Mouse (Mus musculus): ENCODE measurements around the gene Tiam2. TPM values are rescaled to one million over a fixed set of nuclear protein-coding genes. Genes with fewer than 3 reads are reported as not detected.

The Tiam2 gene
- polyA plus RNA-seq, 1 experiment: 5.4 TPM

- Histone ChIP-seq H3K4me1 (ENCODE audit: control insufficient read depth, insufficient read depth, low read length) (no peaks in the 10 kb centered on the region), H3K27me3 (ENCODE audit: control insufficient read depth, insufficient read depth, low read length) (no peaks in the 10 kb centered on the region), H3K4me3 (replicated peaks; ENCODE audit: insufficient read depth, low read depth, low read length) (no peak overlapping the region), H3K27ac (ENCODE audit: insufficient read depth, low read length) (no peak overlapping the region)
- WGBS: 36% methylated on average over 8 of the region's 8 CpGs
- TF ChIP-seq CTCF (IDR thresholded peaks at IDR 0.05; ENCODE audit: borderline replicate concordance, insufficient read depth, low read depth, low read length): peak; percentile 4; the same call in 1 of the 2 replicates
- TF ChIP-seq POLR2A (IDR thresholded peaks at IDR 0.05; ENCODE audit: borderline replicate concordance, insufficient read depth, low read length): no peak
- DNase-seq: peak in 1 of 2 experiments; percentile 31
Measured at GRCm38 (mm10) chr17:3446191-3446950, 120.0 kb downstream of the Tiam2 start.

- DNase-seq: peak; percentile 39 to 56
- 33% methylated on average over 3 of the region's 3 CpGs for WGBS
- no peak overlapping the region for H3K4me3 ChIP-seq (replicated peaks; ENCODE audit: insufficient read depth, low read depth, low read length)
- H3K27me3 ChIP-seq (ENCODE audit: control insufficient read depth, insufficient read depth, low read length): no peaks in the 10 kb centered on the region
- no peaks in the 10 kb centered on the region for H3K4me1 ChIP-seq (ENCODE audit: control insufficient read depth, insufficient read depth, low read length)
- H3K27ac ChIP-seq (ENCODE audit: insufficient read depth, low read length): no peak overlapping the region
- no peak for TF ChIP-seq POLR2A (IDR thresholded peaks at IDR 0.05; ENCODE audit: borderline replicate concordance, insufficient read depth, low read length)
- TF ChIP-seq CTCF (IDR thresholded peaks at IDR 0.05; ENCODE audit: borderline replicate concordance, insufficient read depth, low read depth, low read length): peak; percentile 78
Measured at GRCm38 (mm10) chr17:3448725-3449124, 122.4 kb downstream of the Tiam2 start.

GRCm38 (mm10) chr17:3451077-3451476 is 124.7 kb downstream of the Tiam2 start:
- Histone ChIP-seq H3K27me3 (ENCODE audit: control insufficient read depth, insufficient read depth, low read length) (no peaks in the 10 kb centered on the region), H3K4me1 (ENCODE audit: control insufficient read depth, insufficient read depth, low read length) (no peaks in the 10 kb centered on the region), H3K4me3 (replicated peaks; ENCODE audit: insufficient read depth, low read depth, low read length) (no peak overlapping the region), H3K27ac (ENCODE audit: insufficient read depth, low read length) (no peak overlapping the region)
- 61% methylated on average over 2 of the region's 2 CpGs for WGBS
- TF ChIP-seq CTCF (IDR thresholded peaks at IDR 0.05; ENCODE audit: borderline replicate concordance, insufficient read depth, low read depth, low read length): peak; percentile 67
- TF ChIP-seq POLR2A (IDR thresholded peaks at IDR 0.05; ENCODE audit: borderline replicate concordance, insufficient read depth, low read length): no peak
- peak; percentile 13 to 27 for DNase-seq

GRCm38 (mm10) chr17:3452571-3453311 is 126.4 kb downstream of the Tiam2 start:
- Histone ChIP-seq H3K4me1 (ENCODE audit: control insufficient read depth, insufficient read depth, low read length) (no peaks in the 10 kb centered on the region), H3K27me3 (ENCODE audit: control insufficient read depth, insufficient read depth, low read length) (no peaks in the 10 kb centered on the region), H3K27ac (ENCODE audit: insufficient read depth, low read length) (no peak overlapping the region), H3K4me3 (replicated peaks; ENCODE audit: insufficient read depth, low read depth, low read length) (no peak overlapping the region)
- DNase-seq: no peak
- 65% methylated on average over 12 of the region's 12 CpGs for WGBS
- TF ChIP-seq CTCF (IDR thresholded peaks at IDR 0.05; ENCODE audit: borderline replicate concordance, insufficient read depth, low read depth, low read length) (no peak), POLR2A (IDR thresholded peaks at IDR 0.05; ENCODE audit: borderline replicate concordance, insufficient read depth, low read length) (no peak)

GRCm38 (mm10) chr17:3453946-3454345 is 127.6 kb downstream of the Tiam2 start:
- Histone ChIP-seq H3K4me1 (ENCODE audit: control insufficient read depth, insufficient read depth, low read length) (no peaks in the 10 kb centered on the region), H3K4me3 (replicated peaks; ENCODE audit: insufficient read depth, low read depth, low read length) (no peak overlapping the region), H3K27me3 (ENCODE audit: control insufficient read depth, insufficient read depth, low read length) (no peaks in the 10 kb centered on the region), H3K27ac (ENCODE audit: insufficient read depth, low read length) (no peak overlapping the region)
- DNase-seq: no peak
- WGBS: 42% methylated on average over 10 of the region's 10 CpGs
- no peak for TF ChIP-seq CTCF (IDR thresholded peaks at IDR 0.05; ENCODE audit: borderline replicate concordance, insufficient read depth, low read depth, low read length)
- TF ChIP-seq POLR2A (IDR thresholded peaks at IDR 0.05; ENCODE audit: borderline replicate concordance, insufficient read depth, low read length): no peak

GRCm38 (mm10) chr17:3454850-3455249 is 128.5 kb downstream of the Tiam2 start:
- no peak overlapping the region for H3K4me3 ChIP-seq (replicated peaks; ENCODE audit: insufficient read depth, low read depth, low read length)
- 92% methylated on average over 9 of the region's 9 CpGs for WGBS
- H3K4me1 ChIP-seq (ENCODE audit: control insufficient read depth, insufficient read depth, low read length): no peaks in the 10 kb centered on the region
- H3K27ac ChIP-seq (ENCODE audit: insufficient read depth, low read length): no peak overlapping the region
- no peak for TF ChIP-seq CTCF (IDR thresholded peaks at IDR 0.05; ENCODE audit: borderline replicate concordance, insufficient read depth, low read depth, low read length)
- TF ChIP-seq POLR2A (IDR thresholded peaks at IDR 0.05; ENCODE audit: borderline replicate concordance, insufficient read depth, low read length): no peak
- no peak for DNase-seq
- no peaks in the 10 kb centered on the region for H3K27me3 ChIP-seq (ENCODE audit: control insufficient read depth, insufficient read depth, low read length)

GRCm38 (mm10) chr17:3457914-3458681 is 131.7 kb downstream of the Tiam2 start:
- Histone ChIP-seq H3K4me3 (replicated peaks; ENCODE audit: insufficient read depth, low read depth, low read length) (no peak overlapping the region), H3K27ac (ENCODE audit: insufficient read depth, low read length) (no peak overlapping the region), H3K4me1 (ENCODE audit: control insufficient read depth, insufficient read depth, low read length) (no peaks in the 10 kb centered on the region), H3K27me3 (ENCODE audit: control insufficient read depth, insufficient read depth, low read length) (no peaks in the 10 kb centered on the region)
- 88% methylated on average over 2 of the region's 2 CpGs for WGBS
- no peak for TF ChIP-seq CTCF (IDR thresholded peaks at IDR 0.05; ENCODE audit: borderline replicate concordance, insufficient read depth, low read depth, low read length)
- no peak for TF ChIP-seq POLR2A (IDR thresholded peaks at IDR 0.05; ENCODE audit: borderline replicate concordance, insufficient read depth, low read length)
- DNase-seq: no peak

Data from cerebellum, adult 2 months (tissue).